Mouse (Mus musculus): ENCODE results near the gene Olfr350. TPM values are rescaled to one million over a fixed set of nuclear protein-coding genes. Genes with fewer than 3 reads are reported as not detected.

The Olfr350 gene
- not detected in 2 replicates for polyA plus RNA-seq (2012; rRNA removed)

- DNase-seq (ENCODE audit: low spot score), result no peak
Measured at GRCm38 (mm10) chr2:36846010-36846409, at the start of gene Olfr350. Olfr350 (plus strand) TSS chr2:36846310.

GRCm38 (mm10) chr2:36816932-36817331 lies 29.2 kb upstream of the Olfr350 start, which contains the start of gene Olfr3:
Olfr3 (minus strand) TSS chr2:36817032.
- DNase-seq (ENCODE audit: low spot score), result no peak

- no peak for DNase-seq (ENCODE audit: low spot score)
Measured at GRCm38 (mm10) chr2:36862560-36862959, 16.4 kb downstream of the Olfr350 start, which contains the start of gene Olfr351. Olfr351 (minus strand) TSS chr2:36862660.

- DNase-seq (ENCODE audit: low spot score), result no peak
Measured at GRCm38 (mm10) chr2:36868160-36868559, 22.1 kb downstream of the Olfr350 start, which contains the start of gene Olfr352. Olfr352 (plus strand) TSS chr2:36868460.

GRCm38 (mm10) chr2:36892836-36893235 lies 46.7 kb downstream of the Olfr350 start, which contains the start of gene Olfr353:
Olfr353 (minus strand) TSS chr2:36892936.
- no peak for DNase-seq (ENCODE audit: low spot score)

- DNase-seq (ENCODE audit: low spot score), result no peak
Measured at GRCm38 (mm10) chr2:36897114-36897513, 51.0 kb downstream of the Olfr350 start.

Other genes with a start within 250 kb of the Olfr350 start
- gene Olfr345, start 206.3 kb upstream of the Olfr350 start, polyA plus RNA-seq (2012; rRNA removed), result not detected in 2 replicates
- gene Olfr346, start 160.5 kb upstream of the Olfr350 start, polyA plus RNA-seq (2012; rRNA removed), result not detected in 2 replicates
- not detected in 2 replicates for gene Olfr347, start 114.4 kb upstream of the Olfr350 start, polyA plus RNA-seq (2012; rRNA removed)
- not detected in 2 replicates for gene Olfr348, start 62.0 kb upstream of the Olfr350 start, polyA plus RNA-seq (2012; rRNA removed)
- not detected in 2 replicates for gene Olfr50, start 55.8 kb upstream of the Olfr350 start, polyA plus RNA-seq (2012; rRNA removed)
- gene Olfr3, start 29.3 kb upstream of the Olfr350 start, polyA plus RNA-seq (2012; rRNA removed), result not detected in 2 replicates
- not detected in 2 replicates for gene Olfr351, start 16.4 kb downstream of the Olfr350 start, polyA plus RNA-seq (2012; rRNA removed)
- gene Olfr352, start 22.1 kb downstream of the Olfr350 start, polyA plus RNA-seq (2012; rRNA removed), result not detected in 2 replicates
- not detected in 2 replicates for gene Olfr353, start 46.6 kb downstream of the Olfr350 start, polyA plus RNA-seq (2012; rRNA removed)
- not detected in 2 replicates for gene Olfr354, start 59.4 kb downstream of the Olfr350 start, polyA plus RNA-seq (2012; rRNA removed)
- not detected in 2 replicates for gene Olfr355, start 82.6 kb downstream of the Olfr350 start, polyA plus RNA-seq (2012; rRNA removed)
- not detected in 2 replicates for gene Olfr356, start 90.8 kb downstream of the Olfr350 start, polyA plus RNA-seq (2012; rRNA removed)
- not detected in 2 replicates for gene Olfr357, start 147.5 kb downstream of the Olfr350 start, polyA plus RNA-seq (2012; rRNA removed)
- not detected in 2 replicates for gene Olfr358, start 163.0 kb downstream of the Olfr350 start, polyA plus RNA-seq (2012; rRNA removed)
- not detected in 2 replicates for gene Olfr360, start 219.4 kb downstream of the Olfr350 start, polyA plus RNA-seq (2012; rRNA removed)
- not detected in 2 replicates for gene Olfr361, start 243.0 kb downstream of the Olfr350 start, polyA plus RNA-seq (2012; rRNA removed)

All from urinary bladder, adult 2 months (tissue).